Mouse (Mus musculus): ENCODE measurements around the gene Slc10a7. TPM values are rescaled to one million over a fixed set of nuclear protein-coding genes. Genes with fewer than 3 reads are reported as not detected.

Slc10a7 gene
- total RNA-seq, 2 experiments from 2014 or later, result 15.8 to 24.0 TPM

- no peak for DNase-seq
These were observed 225.8 kb downstream of the Slc10a7 start for GRCm38 (mm10) chr8:78734721-78735517.

GRCm38 (mm10) chr8:78738304-78738703 is 229.2 kb downstream of the Slc10a7 start:
- no peak for DNase-seq

- DNase-seq, result no peak
These were observed 231.8 kb downstream of the Slc10a7 start for GRCm38 (mm10) chr8:78740936-78741335.

- peak in 1 of 2 experiments; percentile 12 for DNase-seq
These were observed 232.3 kb downstream of the Slc10a7 start for GRCm38 (mm10) chr8:78741496-78741895.

- no peak for DNase-seq
These were observed 232.8 kb downstream of the Slc10a7 start for GRCm38 (mm10) chr8:78741965-78742364.

GRCm38 (mm10) chr8:78742453-78742852 is 233.3 kb downstream of the Slc10a7 start:
- peak; percentile 96 to 97 for DNase-seq

- DNase-seq, result no peak
These were observed 237.9 kb downstream of the Slc10a7 start for GRCm38 (mm10) chr8:78747052-78747451.

GRCm38 (mm10) chr8:78748701-78749100 is 239.6 kb downstream of the Slc10a7 start:
- DNase-seq, result no peak

GRCm38 (mm10) chr8:78749861-78750825 is 241.0 kb downstream of the Slc10a7 start:
- no peak for DNase-seq

- no peak for DNase-seq
These were observed 242.0 kb downstream of the Slc10a7 start for GRCm38 (mm10) chr8:78751151-78751550.

GRCm38 (mm10) chr8:78754986-78755385 is 245.8 kb downstream of the Slc10a7 start:
- no peak for DNase-seq

- DNase-seq, result no peak
These were observed 250.0 kb downstream of the Slc10a7 start for GRCm38 (mm10) chr8:78759139-78759538.

- DNase-seq, result peak; percentile 10 to 19
These were observed 255.8 kb downstream of the Slc10a7 start for GRCm38 (mm10) chr8:78764976-78765375.

- no peak for DNase-seq
These were observed 256.4 kb downstream of the Slc10a7 start for GRCm38 (mm10) chr8:78765556-78765955.

GRCm38 (mm10) chr8:78770584-78770983 is 261.4 kb downstream of the Slc10a7 start:
- DNase-seq, result no peak

- peak; percentile 39 to 52 for DNase-seq
These were observed 262.1 kb downstream of the Slc10a7 start for GRCm38 (mm10) chr8:78771256-78771655.

GRCm38 (mm10) chr8:78776816-78777215 is 267.7 kb downstream of the Slc10a7 start:
- no peak for DNase-seq

Other genes starting within 250 kb of the Slc10a7 start
- not detected for gene Pou4f2, start 72.7 kb upstream of the Slc10a7 start, total RNA-seq (2021)
- 10 to 100 TPM; 50.0 to 63.2 TPM for gene Rbmxl1, start 448 bp upstream of the Slc10a7 start, total RNA-seq (2021)

All from adrenal gland, postnatal 36 days (tissue).